Comparison of ENCODE assay signal across 24 mouse cellular contexts in genomic region chr9:120998696-120999095, GRCm38 (mm10).
DNase-seq lines count a peak whose midpoint lies in the region; ATAC-seq and TF ChIP-seq lines count a peak whose summit lies in the region.
"Had no signal": no experiment of that assay in that cellular context is flagged by ENCODE, and none has a peak within 500 bp of the region (broad histone marks: within the 10 kb centered on the region; RNA-seq: fewer than 3 reads in every experiment).

No protein-coding gene starts in this region.

- 75% methylated on average over 11 of the region's 11 CpGs for WGBS in hindbrain, embryonic 14.5 days
- WGBS in hindbrain, embryonic 10.5 days, result 80% methylated on average over 11 of the region's 11 CpGs
- WGBS in limb, embryonic 12.5 days, result 76% methylated on average over 11 of the region's 11 CpGs
- 86% methylated on average over 11 of the region's 11 CpGs for WGBS in limb, embryonic 10.5 days
- 45% methylated on average over 11 of the region's 11 CpGs for WGBS in embryonic facial prominence, embryonic 15.5 days
- 68% methylated on average over 11 of the region's 11 CpGs for WGBS in limb, embryonic 14.5 days

- no peak for ATAC-seq in hindbrain, embryonic 14.5 days (ENCODE audit: low FRiP score)
- no peak for ATAC-seq in limb, embryonic 12.5 days (ENCODE audit: insufficient number of reproducible peaks, insufficient read depth, low FRiP score, low TSS enrichment, low read depth)
- ATAC-seq in embryonic facial prominence, embryonic 15.5 days (ENCODE audit: insufficient number of reproducible peaks, low FRiP score, low TSS enrichment, low read depth), result no peak
- ATAC-seq in limb, embryonic 14.5 days (ENCODE audit: low FRiP score, low read depth), result peak; percentile 32; the same call in 1 of the 2 replicates
- no peak for ATAC-seq in megakaryocyte-erythroid progenitor cell, adult 5-6 weeks (replicated peaks; ENCODE audit: low FRiP score, low TSS enrichment, poor library complexity, severe bottlenecking)
- ATAC-seq: forebrain, embryonic 13.5 days; intestine, postnatal 0 days; liver, postnatal 0 days; midbrain, embryonic 13.5 days had no signal

- no peaks in the 10 kb centered on the region for H3K27me3 ChIP-seq in hindbrain, embryonic 14.5 days (ENCODE audit: control insufficient read depth, insufficient read depth, low read length)
- no peaks in the 10 kb centered on the region for H3K27me3 ChIP-seq in hindbrain, embryonic 10.5 days (ENCODE audit: insufficient read depth, poor library complexity, severe bottlenecking)
- no peaks in the 10 kb centered on the region for H3K27me3 ChIP-seq in limb, embryonic 12.5 days
- no peaks in the 10 kb centered on the region for H3K27me3 ChIP-seq in limb, embryonic 10.5 days (ENCODE audit: low read depth, poor library complexity, severe bottlenecking)
- H3K27me3 ChIP-seq in embryonic facial prominence, embryonic 15.5 days, result no peaks in the 10 kb centered on the region
- no peaks in the 10 kb centered on the region for H3K27me3 ChIP-seq in limb, embryonic 14.5 days (ENCODE audit: control insufficient read depth, insufficient read depth, low read length)
- H3K27me3 ChIP-seq: CH12.LX; forebrain, embryonic 13.5 days; heart, embryonic 15.5 days; midbrain, embryonic 13.5 days; stomach, embryonic 15.5 days had no signal

- H3K9me3 ChIP-seq in hindbrain, embryonic 14.5 days (ENCODE audit: control insufficient read depth, low read length), result no peaks in the 10 kb centered on the region
- no peaks in the 10 kb centered on the region for H3K9me3 ChIP-seq in hindbrain, embryonic 10.5 days
- H3K9me3 ChIP-seq in limb, embryonic 12.5 days, result no peaks in the 10 kb centered on the region
- H3K9me3 ChIP-seq in limb, embryonic 10.5 days (replicated peaks), result no peaks in the 10 kb centered on the region
- H3K9me3 ChIP-seq in embryonic facial prominence, embryonic 15.5 days (replicated peaks), result no peaks in the 10 kb centered on the region
- no peaks in the 10 kb centered on the region for H3K9me3 ChIP-seq in limb, embryonic 14.5 days (ENCODE audit: control insufficient read depth, low read length)
- H3K9me3 ChIP-seq: forebrain, embryonic 13.5 days; heart, embryonic 15.5 days; midbrain, embryonic 13.5 days; stomach, embryonic 15.5 days had no signal

- no peak overlapping the region for H3K4me3 ChIP-seq in hindbrain, embryonic 14.5 days (replicated peaks; ENCODE audit: low read length)
- no peak overlapping the region for H3K4me3 ChIP-seq in hindbrain, embryonic 10.5 days
- no peak overlapping the region for H3K4me3 ChIP-seq in limb, embryonic 12.5 days (replicated peaks)
- no peak overlapping the region for H3K4me3 ChIP-seq in limb, embryonic 10.5 days
- H3K4me3 ChIP-seq in embryonic facial prominence, embryonic 15.5 days (replicated peaks), result no peak overlapping the region
- no peak overlapping the region for H3K4me3 ChIP-seq in limb, embryonic 14.5 days (replicated peaks; ENCODE audit: low read length)
- H3K4me3 ChIP-seq: erythroblast, embryonic 14.5 days; forebrain, embryonic 13.5 days; heart, adult 2 months; heart, embryonic 15.5 days; midbrain, embryonic 13.5 days; stomach, embryonic 15.5 days had no signal

- H3K9ac ChIP-seq in hindbrain, embryonic 14.5 days, result 0 out of 2 replicates have a peak overlapping the region, but pooled peaks have one; percentile 8
- 0 out of 2 replicates have a peak overlapping the region, but pooled peaks have one; percentile 12 for H3K9ac ChIP-seq in limb, embryonic 12.5 days (replicated peaks)
- H3K9ac ChIP-seq in embryonic facial prominence, embryonic 15.5 days, result no peak overlapping the region
- H3K9ac ChIP-seq in limb, embryonic 14.5 days (ENCODE audit: low read depth, low read length, severe bottlenecking), result no peak overlapping the region
- H3K9ac ChIP-seq: forebrain, embryonic 13.5 days; heart, embryonic 15.5 days; liver, postnatal 0 days; midbrain, embryonic 13.5 days; stomach, embryonic 15.5 days had no signal

- TF ChIP-seq POLR2A in limb, embryonic 14.5 days (IDR thresholded peaks at IDR 0.05; ENCODE audit: borderline replicate concordance, extremely low read depth, insufficient read depth, insufficient read length), result no peak

- no peak overlapping the region for H3K4me2 ChIP-seq in hindbrain, embryonic 14.5 days (replicated peaks)
- no peak overlapping the region for H3K4me2 ChIP-seq in limb, embryonic 12.5 days
- no peak overlapping the region for H3K4me2 ChIP-seq in embryonic facial prominence, embryonic 15.5 days (replicated peaks)
- no peak overlapping the region for H3K4me2 ChIP-seq in limb, embryonic 14.5 days (replicated peaks; ENCODE audit: low read depth, low read length, severe bottlenecking)
- H3K4me2 ChIP-seq: forebrain, embryonic 13.5 days; heart, embryonic 15.5 days; midbrain, embryonic 13.5 days; stomach, embryonic 15.5 days had no signal

- no peak for DNase-seq in hindbrain, embryonic 14.5 days (ENCODE audit: low spot score)
- no peak for DNase-seq in hindbrain, embryonic 10.5 days (ENCODE audit: low spot score)
- DNase-seq in limb, embryonic 10.5 days (ENCODE audit: low spot score), result no peak
- peak; percentile 47 for DNase-seq in limb, embryonic 14.5 days (ENCODE audit: low spot score)
- DNase-seq in spleen, adult 18-20 months, result no peak
- DNase-seq: adrenal gland, postnatal 25 days; cerebellum, adult 11-12 months; cerebellum, postnatal 14 days; embryo, embryonic 11 days; gastrocnemius, postnatal 25 days; heart, adult 2 months; liver, postnatal 0 days; lung, postnatal 10 days; right cerebral cortex, postnatal 14 days had no signal

- no peaks in the 10 kb centered on the region for H3K36me3 ChIP-seq in hindbrain, embryonic 14.5 days (replicated peaks; ENCODE audit: control insufficient read depth, insufficient read depth)
- no peaks in the 10 kb centered on the region for H3K36me3 ChIP-seq in hindbrain, embryonic 10.5 days
- H3K36me3 ChIP-seq in limb, embryonic 12.5 days, result no peaks in the 10 kb centered on the region
- no peaks in the 10 kb centered on the region for H3K36me3 ChIP-seq in limb, embryonic 10.5 days
- H3K36me3 ChIP-seq in embryonic facial prominence, embryonic 15.5 days, result no peaks in the 10 kb centered on the region
- H3K36me3 ChIP-seq in limb, embryonic 14.5 days (ENCODE audit: control insufficient read depth, insufficient read depth, low read length), result no peaks in the 10 kb centered on the region
- H3K36me3 ChIP-seq: heart, embryonic 15.5 days; midbrain, embryonic 13.5 days; stomach, embryonic 15.5 days had no signal

- H3K4me1 ChIP-seq in hindbrain, embryonic 14.5 days (replicated peaks; ENCODE audit: control insufficient read depth, insufficient read depth, low read length), result peaks cover 24% of the 10 kb centered on the region
- peaks cover 28% of the 10 kb centered on the region for H3K4me1 ChIP-seq in hindbrain, embryonic 10.5 days (replicated peaks)
- peaks cover 22% of the 10 kb centered on the region for H3K4me1 ChIP-seq in limb, embryonic 12.5 days (replicated peaks)
- peaks cover 17% of the 10 kb centered on the region for H3K4me1 ChIP-seq in limb, embryonic 10.5 days
- H3K4me1 ChIP-seq in embryonic facial prominence, embryonic 15.5 days, result peaks cover 48% of the 10 kb centered on the region
- H3K4me1 ChIP-seq in limb, embryonic 14.5 days (ENCODE audit: control insufficient read depth, insufficient read depth, low read length), result peaks cover 13% of the 10 kb centered on the region

- no peak overlapping the region for H3K27ac ChIP-seq in hindbrain, embryonic 14.5 days
- no peak overlapping the region for H3K27ac ChIP-seq in hindbrain, embryonic 10.5 days
- peak overlapping the region; percentile 41; the same call in 1 of the 2 replicates for H3K27ac ChIP-seq in limb, embryonic 12.5 days
- H3K27ac ChIP-seq in limb, embryonic 10.5 days, result no peak overlapping the region
- H3K27ac ChIP-seq in embryonic facial prominence, embryonic 15.5 days (replicated peaks), result peak overlapping the region; percentile 70
- no peak overlapping the region for H3K27ac ChIP-seq in limb, embryonic 14.5 days (replicated peaks; ENCODE audit: low read depth, low read length)
- H3K27ac ChIP-seq: forebrain, embryonic 13.5 days; heart, adult 2 months; heart, embryonic 15.5 days; midbrain, embryonic 13.5 days; stomach, embryonic 15.5 days had no signal

Comparison
In these comparisons a context has a peak if more than half of its experiments do, and no peak if none do; other contexts are left out.
1. H3K27ac ChIP-seq: peak in limb, embryonic 12.5 days (single experiment) and embryonic facial prominence, embryonic 15.5 days (single experiment); none in hindbrain, embryonic 14.5 days (single experiment), hindbrain, embryonic 10.5 days (single experiment), limb, embryonic 10.5 days (single experiment) and limb, embryonic 14.5 days (single experiment).
2. H3K9ac ChIP-seq: peak in hindbrain, embryonic 14.5 days (single experiment) and limb, embryonic 12.5 days (single experiment); none in embryonic facial prominence, embryonic 15.5 days (single experiment) and limb, embryonic 14.5 days (single experiment).